Mouse (Mus musculus) brain, embryonic 18.5 days (tissue): ENCODE data around the gene Styx.

ENCODE experiments used
- DNase-seq: peaks from one replicate; pipeline ENCODE4 v3.0.0-alpha.2; 2012; ENCODE audit warnings: low read depth, low spot score

The Styx gene

GRCm38 (mm10) chr14:45350931-45351859 is at the start of gene Styx:
Styx (plus strand) TSS chr14:45351093.
- peak; percentile 74 for DNase-seq

GRCm38 (mm10) chr14:45303939-45304338 is 47.0 kb upstream of the Styx start:
- no peak for DNase-seq

DNA sequence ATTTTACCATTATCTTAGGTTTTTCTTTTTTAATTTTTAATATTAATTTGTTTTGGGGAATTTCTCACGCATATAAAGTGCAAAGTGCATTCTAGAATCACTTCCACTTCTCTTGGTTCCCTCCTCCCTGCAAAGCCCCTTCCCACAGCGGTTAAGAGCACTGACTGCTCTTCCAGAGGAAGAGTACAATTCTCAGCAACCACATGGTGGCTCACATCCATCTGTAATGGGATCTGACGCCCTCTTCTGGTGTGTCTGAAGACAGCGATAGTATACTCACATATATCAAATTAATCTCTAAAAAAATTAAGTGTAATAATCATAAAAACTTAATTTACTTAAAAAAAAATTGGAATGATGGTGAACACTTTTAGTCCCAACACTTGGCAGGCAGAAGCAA is 46.5 kb upstream of the Styx start:
- DNase-seq: no peak

GRCm38 (mm10) chr14:45305852-45306251 is 45.0 kb upstream of the Styx start:
- DNase-seq: no peak

DNA sequence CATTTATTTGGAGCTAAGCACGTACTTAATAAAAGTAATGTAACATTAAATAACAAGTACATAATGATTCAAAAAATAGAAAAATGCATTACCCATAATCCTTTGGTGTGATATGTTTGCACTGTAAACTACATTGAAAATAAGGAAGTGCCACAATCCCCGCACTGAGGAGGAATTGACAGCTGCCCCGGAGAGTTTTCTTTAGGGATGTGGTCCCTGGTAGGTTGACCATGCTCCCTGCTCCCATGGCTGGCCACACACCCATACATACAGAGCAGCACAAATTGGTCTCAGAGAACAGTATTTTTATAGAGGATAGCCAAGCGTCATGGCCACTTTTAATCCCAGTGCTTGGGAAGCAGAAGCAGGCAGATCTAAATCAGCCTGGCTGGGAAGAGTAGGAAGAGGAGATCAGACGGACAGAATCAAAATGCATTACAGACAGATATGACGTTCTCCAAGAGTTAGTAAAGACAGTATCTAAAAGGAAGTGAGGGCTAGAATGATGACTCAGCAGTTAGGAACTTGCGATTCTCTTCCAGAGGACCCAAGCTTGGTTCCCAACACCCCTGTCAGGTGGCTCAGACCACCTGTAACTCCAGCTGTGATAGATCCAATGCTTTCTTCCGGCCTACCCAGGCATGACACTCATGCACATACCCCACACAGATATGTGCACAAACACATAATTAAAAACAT is 43.1 kb upstream of the Styx start:
- DNase-seq: no peak

DNA sequence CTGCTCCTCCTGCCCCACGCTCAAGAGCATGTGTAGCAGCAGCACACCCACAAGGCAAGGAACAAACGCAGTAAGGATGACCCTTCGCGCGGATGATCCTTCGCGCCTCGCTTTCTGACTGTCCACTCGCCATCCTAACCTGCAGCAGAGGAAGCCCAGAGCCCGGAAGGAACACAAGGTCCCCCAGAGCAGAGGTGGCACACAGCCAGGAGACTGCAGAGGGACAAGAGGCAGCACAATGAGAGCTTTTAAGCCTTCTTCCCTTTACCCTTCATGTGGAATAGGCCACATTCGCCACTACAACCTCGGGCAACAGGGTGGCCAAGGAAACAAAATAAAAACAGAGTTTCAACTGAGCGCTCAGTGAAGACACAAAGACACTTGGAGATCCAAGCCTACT is 41.2 kb upstream of the Styx start:
- no peak for DNase-seq

DNA sequence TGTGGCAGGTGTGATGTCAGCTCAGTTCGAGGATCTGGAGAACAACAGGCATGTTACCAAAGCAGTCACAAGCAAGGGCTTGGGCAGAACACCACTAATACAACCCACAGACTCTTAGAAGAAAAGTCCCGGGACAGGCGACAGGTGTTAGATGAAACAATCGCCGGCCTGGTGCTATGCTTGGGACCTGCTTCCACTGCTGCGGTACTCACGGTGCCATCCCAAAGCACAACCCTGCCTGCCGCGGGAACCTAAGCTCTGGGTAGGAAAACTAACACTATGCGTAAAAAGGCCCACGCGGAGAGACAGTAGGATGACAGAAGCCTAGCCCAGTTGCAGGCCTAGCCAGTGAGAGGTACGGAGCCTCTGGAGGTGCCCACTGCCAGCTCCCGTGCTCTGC is 40.8 kb upstream of the Styx start:
- DNase-seq: no peak

GRCm38 (mm10) chr14:45316927-45317326 is 34.0 kb upstream of the Styx start:
- DNase-seq: no peak

DNA sequence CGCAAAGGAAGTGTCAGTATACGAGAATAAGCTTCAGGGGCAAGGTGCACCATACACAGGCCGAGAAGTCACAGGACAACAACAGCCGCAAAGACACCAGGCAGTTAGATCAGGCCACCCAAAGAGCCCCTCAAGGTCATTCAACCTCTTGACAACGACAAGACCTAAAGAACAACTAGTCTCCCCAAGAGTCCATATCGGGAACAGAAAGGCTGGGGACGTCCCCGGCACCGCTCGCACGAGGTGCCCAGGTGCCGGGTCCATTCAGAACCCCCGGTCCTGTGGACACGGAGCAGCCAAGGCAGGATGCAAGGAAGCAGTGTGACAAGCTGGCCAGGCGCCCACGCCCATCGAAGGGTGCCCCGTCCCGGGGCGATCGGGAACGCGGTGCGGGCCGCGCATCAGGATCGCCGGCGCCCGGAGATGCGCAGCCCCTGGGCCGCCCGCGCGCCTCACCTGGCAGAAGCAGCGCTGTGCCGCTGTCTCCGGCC is 32.9 kb upstream of the Styx start:
- no peak for DNase-seq

GRCm38 (mm10) chr14:45318426-45319236 is 32.3 kb upstream of the Styx start, which contains the start of gene Ero1l:
Ero1l (minus strand) TSS chr14:45318771.
- peak; percentile 60 for DNase-seq

DNA sequence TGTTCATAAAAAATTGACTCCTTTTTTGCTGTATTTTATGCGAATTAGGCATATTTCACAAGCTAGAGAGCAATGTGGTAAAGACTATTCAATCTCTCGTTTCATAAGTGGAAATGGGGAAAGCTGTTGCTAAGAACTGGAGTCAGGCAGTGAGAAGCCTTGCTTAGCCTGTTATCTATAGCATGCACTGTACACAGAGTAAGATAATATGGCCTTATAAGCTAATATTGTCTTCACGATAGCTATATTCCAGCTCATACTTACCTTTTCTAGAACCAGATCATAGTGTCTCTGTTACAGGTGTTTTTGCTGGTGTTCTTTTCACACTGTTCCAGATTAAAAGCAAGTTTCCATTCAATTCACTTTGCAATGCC is 31.7 kb upstream of the Styx start:
- DNase-seq: no peak

DNA sequence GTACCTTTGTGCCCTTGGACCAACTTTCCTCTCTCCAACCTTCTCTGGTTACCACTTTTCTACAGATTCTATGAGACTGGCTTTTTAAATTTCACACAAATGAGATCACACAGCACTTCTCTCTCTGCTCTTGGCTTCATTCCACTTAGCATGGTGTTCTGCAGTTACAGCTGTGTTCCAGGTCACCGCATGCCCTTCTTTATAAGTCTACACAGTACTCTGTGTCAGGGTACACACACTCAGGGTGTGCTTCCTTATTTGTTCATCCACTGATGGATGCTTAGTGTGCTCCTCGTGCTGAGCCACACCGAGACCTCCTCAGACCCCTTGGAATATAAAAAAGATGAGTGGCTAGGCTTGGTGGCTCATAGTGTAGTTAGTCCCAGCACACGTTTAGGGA is 30.8 kb upstream of the Styx start:
- DNase-seq: no peak

DNA sequence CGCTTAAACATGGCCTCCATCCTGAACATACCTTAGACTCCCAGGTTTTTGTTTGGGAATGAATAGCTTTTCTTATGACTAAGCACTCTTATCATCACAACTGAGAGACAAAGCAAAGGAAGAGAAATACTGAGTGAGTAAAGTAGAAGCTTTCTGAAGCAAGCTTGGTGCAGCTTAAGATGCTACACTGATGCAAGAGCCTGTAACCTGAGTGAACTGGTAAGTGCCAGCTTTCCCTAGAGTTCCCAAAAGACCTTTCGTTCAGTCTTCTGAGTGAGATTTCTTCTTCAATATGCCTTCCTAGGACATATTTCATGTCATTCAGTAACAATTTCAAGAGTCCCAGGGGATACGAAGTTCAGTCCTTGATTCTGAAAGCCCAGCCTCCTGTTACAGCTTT is 29.8 kb upstream of the Styx start:
- no peak for DNase-seq

DNA sequence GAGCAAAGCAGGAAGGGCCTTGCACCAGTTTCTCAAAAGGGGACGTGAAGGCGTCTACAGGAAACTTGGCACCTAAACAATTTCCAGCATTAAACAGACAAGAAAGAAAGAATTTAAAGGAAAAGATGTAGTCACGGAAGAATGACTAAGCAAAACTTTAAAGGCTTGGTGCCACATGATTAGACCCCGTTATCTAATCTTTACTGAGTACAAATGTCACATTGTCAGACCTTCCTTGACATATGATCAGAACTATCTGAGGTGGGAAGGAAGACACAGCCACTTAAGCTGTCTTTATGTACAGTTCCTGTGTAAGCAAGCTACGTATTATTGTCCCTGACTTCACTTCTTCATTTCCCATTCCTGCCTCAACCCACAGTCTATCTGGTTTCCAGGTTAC is 29.3 kb upstream of the Styx start:
- no peak for DNase-seq

GRCm38 (mm10) chr14:45322450-45322849 is 28.4 kb upstream of the Styx start:
- no peak for DNase-seq

DNA sequence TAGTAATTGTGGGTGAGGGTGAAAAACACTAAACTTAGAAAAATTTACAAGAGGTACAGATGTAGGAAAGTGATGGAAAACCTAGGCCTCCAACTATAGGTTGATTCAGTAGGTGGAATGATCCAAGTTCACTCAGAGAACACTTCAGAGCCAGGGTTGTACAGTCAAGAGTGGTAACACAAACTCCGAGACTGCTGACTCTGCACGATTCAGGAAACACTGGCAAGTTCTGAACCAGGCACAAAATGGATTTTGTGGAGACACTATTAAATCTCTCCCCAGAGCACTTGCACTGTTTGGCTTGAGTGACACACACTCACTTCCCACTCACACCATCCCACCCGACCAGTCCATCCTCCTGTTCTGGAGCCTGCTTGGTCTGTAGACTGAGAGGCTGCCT is 27.6 kb upstream of the Styx start:
- no peak for DNase-seq

DNA sequence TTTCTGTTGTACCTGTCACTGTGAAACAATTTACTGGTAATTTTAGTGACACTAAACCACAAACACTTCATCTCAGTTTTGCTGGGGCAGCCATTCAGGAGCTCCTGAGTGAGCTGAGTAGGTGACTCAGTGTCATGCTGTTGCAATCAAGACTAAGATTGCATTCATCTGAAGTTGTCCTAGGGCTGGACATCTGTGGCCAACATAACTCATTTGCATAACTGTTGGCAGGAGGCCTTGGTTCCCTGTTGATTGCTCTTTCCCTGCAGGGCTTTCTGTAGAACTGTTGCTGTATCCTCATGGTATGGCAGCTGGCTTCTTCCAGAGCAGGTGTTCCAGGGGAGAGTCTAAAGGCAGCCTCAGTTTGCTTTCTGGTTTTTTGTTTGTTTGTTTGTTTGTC is 25.4 kb upstream of the Styx start:
- no peak for DNase-seq

- no peak for DNase-seq
These were observed 22.7 kb upstream of the Styx start for GRCm38 (mm10) chr14:45328072-45328713.

DNA sequence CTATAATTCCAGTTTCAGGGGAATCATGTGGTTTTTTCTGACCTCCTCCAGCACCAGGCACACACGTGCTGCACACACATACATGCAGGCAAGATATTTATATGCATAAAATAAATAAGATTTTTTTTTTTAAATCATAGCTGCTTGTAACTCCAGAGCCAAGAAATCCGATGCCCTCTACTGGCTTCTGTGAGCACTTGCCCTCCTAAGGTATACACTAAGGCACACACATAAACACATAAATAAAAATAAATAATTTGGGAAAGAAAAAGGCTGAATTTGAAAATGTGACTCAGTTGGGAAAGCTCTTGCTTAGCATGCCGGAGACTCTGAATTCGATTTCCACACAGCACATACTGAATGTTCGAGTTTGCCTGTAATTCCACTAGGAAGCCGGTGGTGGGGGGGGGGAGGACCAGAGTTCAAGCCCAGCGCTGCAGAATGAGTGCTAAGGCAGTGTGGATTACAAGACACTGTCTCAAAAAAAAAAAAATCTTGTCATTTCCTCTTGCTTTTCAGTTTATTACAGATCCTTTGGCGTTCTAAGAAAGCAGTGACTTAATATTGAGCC is 21.8 kb upstream of the Styx start:
- no peak for DNase-seq

- DNase-seq: peak; percentile 83
These were observed 21.2 kb upstream of the Styx start, which contains the start of gene Psmc6 for GRCm38 (mm10) chr14:45329589-45330181. Psmc6 (plus strand) TSS chr14:45329788.
